Mouse (Mus musculus) lung, embryonic 14.5 days (tissue): ENCODE data around the gene Sdsl. TPM values are rescaled to one million over a fixed set of nuclear protein-coding genes. Genes with fewer than 3 reads are reported as not detected.
A peak's percentile ranks its signal among the peaks of the same experiment; 100 is the strongest.

Source experiments
- ATAC-seq: fragments of 200-750 bp; cut with Nextera tagmentation; 2 replicates; pipeline ENCODE4 v1.8.0; 2017; ENCODE audit warnings: mild to moderate bottlenecking, moderate TSS enrichment, moderate library complexity; ENCODE audit not compliant: insufficient read depth
- DNase-seq: peaks from one replicate; pipeline ENCODE4 v3.0.0-alpha.2; 2015
- H3K27ac ChIP-seq: fragments of 300-500 bp; sonication (generic); 2 replicates; pipeline ENCODE4 v1.5.1; 2014; ENCODE audit warnings: low read depth, mild to moderate bottlenecking, moderate library complexity
- H3K27me3 ChIP-seq: fragments of 300-500 bp; sonication (generic); 2 replicates; pipeline ENCODE4 v1.6.1; 2014; ENCODE audit warnings: low read length, control low read depth; ENCODE audit not compliant: insufficient read depth
- H3K36me3 ChIP-seq: fragments of 300-500 bp; sonication (generic); 2 replicates; pipeline ENCODE4 v1.6.1; 2014; ENCODE audit warnings: control low read depth; ENCODE audit not compliant: insufficient read depth
- H3K4me1 ChIP-seq: fragments of 300-500 bp; sonication (generic); 2 replicates; pipeline ENCODE4 v1.6.1; 2014; ENCODE audit warnings: antibody characterized with exemption, control low read depth; ENCODE audit not compliant: insufficient read depth
- H3K4me2 ChIP-seq: fragments of 300-500 bp; sonication (generic); 2 replicates; pipeline ENCODE4 v1.6.1; 2014; ENCODE audit warnings: mild to moderate bottlenecking
- H3K4me3 ChIP-seq: fragments of 300-500 bp; sonication (generic); 2 replicates; pipeline ENCODE4 v1.5.1; 2014; ENCODE audit warnings: low read depth, low read length
- H3K9ac ChIP-seq: fragments of 300-500 bp; sonication (generic); 2 replicates; pipeline ENCODE4 v1.6.1; 2014
- H3K9me3 ChIP-seq: fragments of 300-500 bp; sonication (generic); 2 replicates; pipeline ENCODE4 v1.6.1; 2016; ENCODE audit warnings: low read depth, low read length, control low read depth
- CTCF ChIP-seq: IDR thresholded peaks from 2 replicates; pipeline ENCODE4 v1.5.1; 2016; ENCODE audit warnings: antibody characterized with exemption, low read depth
- whole genome bisulfite sequencing: fragments of 180-500 bp; shearing (Covaris S2); extraction: QIAGEN DNeasy Blood & Tissue Kit; methylation state at CpG from one replicate; pipeline ENCODE4 v1.1.7; 2014; 5-methylcytosine and 5-hydroxymethylcytosine counted together
- polyA plus RNA-seq: library from polyadenylated mRNA; unstranded; fragments of >200 nt; fragmentation: Nextera tagmentation; extraction: Ambion mirVana; gene quantifications from 2 replicates; pipeline ENCODE4 v1.2.1, GENCODE M21; 2014

Gene Sdsl
- polyA plus RNA-seq, 1 experiment from 2014 or later = 4.7 TPM

GRCm38 (mm10) chr5:120511643-120512220 is 39.1 kb upstream of the Sdsl start:
- no peak for TF ChIP-seq CTCF
- Histone ChIP-seq H3K4me2 (peak overlapping the region; percentile 74), H3K27me3 (no peaks in the 10 kb centered on the region), H3K9ac (peak overlapping the region; percentile 1), H3K4me3 (peak overlapping the region; percentile 51), H3K4me1 (peaks cover 14% of the 10 kb centered on the region), H3K27ac (no peak overlapping the region), H3K9me3 (no peaks in the 10 kb centered on the region), H3K36me3 (no peaks in the 10 kb centered on the region)
- 20% methylated on average over 14 of the region's 14 CpGs for WGBS
- DNase-seq (peak; percentile 30), ATAC-seq (0 out of 2 replicates have a peak, but pooled peaks have one; percentile 0)

GRCm38 (mm10) chr5:120510982-120511642 is 38.5 kb upstream of the Sdsl start, which contains the start of gene Slc8b1:
Gene Slc8b1 (plus strand): TSS chr5:120511168.
- no peak for TF ChIP-seq CTCF
- 1% methylated on average over 36 of the region's 36 CpGs for WGBS
- ATAC-seq = peak; percentile 81

GRCm38 (mm10) chr5:120507311-120507710 is 34.7 kb upstream of the Sdsl start:
- no peak overlapping the region for H3K4me3 ChIP-seq
- H3K4me1 ChIP-seq = peaks cover 9% of the 10 kb centered on the region; the same call in 1 of the 2 replicates
- H3K9ac ChIP-seq = no peak overlapping the region
- ATAC-seq (no peak), DNase-seq (peak; percentile 24)
- no peak overlapping the region for H3K27ac ChIP-seq
- WGBS = 50% methylated on average over 4 of the region's 4 CpGs
- H3K9me3 ChIP-seq = no peaks in the 10 kb centered on the region
- H3K4me2 ChIP-seq = no peak overlapping the region
- no peaks in the 10 kb centered on the region for H3K36me3 ChIP-seq
- H3K27me3 ChIP-seq = no peaks in the 10 kb centered on the region
- no peak for TF ChIP-seq CTCF

More at GRCm38 (mm10) chr5:120510982-120511642, 38.5 kb upstream of the Sdsl start, which contains the start of gene Slc8b1:
- no peaks in the 10 kb centered on the region for H3K36me3 ChIP-seq
- H3K4me1 ChIP-seq = peaks cover 14% of the 10 kb centered on the region
- no peaks in the 10 kb centered on the region for H3K27me3 ChIP-seq
- H3K9ac ChIP-seq = peak within 1 kb of the TSS; percentile 44
- H3K4me3 ChIP-seq = peak within 1 kb of the TSS; percentile 51
- H3K9me3 ChIP-seq = no peaks in the 10 kb centered on the region
- peak; percentile 98 for DNase-seq
- no peak within 1 kb of the TSS for H3K27ac ChIP-seq
- H3K4me2 ChIP-seq = peak within 1 kb of the TSS; percentile 74

- Histone ChIP-seq H3K27ac (no peak overlapping the region), H3K9ac (no peak overlapping the region), H3K4me1 (peaks cover 13% of the 10 kb centered on the region; the same call in 1 of the 2 replicates), H3K9me3 (no peaks in the 10 kb centered on the region), H3K4me3 (no peak overlapping the region), H3K36me3 (no peaks in the 10 kb centered on the region), H3K4me2 (no peak overlapping the region), H3K27me3 (no peaks in the 10 kb centered on the region)
- DNase-seq (peak; percentile 80), ATAC-seq (no peak)
- no peak for TF ChIP-seq CTCF
- WGBS = 38% methylated on average over 9 of the region's 9 CpGs
Measured at GRCm38 (mm10) chr5:120506490-120506889, 33.9 kb upstream of the Sdsl start.

GRCm38 (mm10) chr5:120505781-120506180 is 33.2 kb upstream of the Sdsl start:
- no peak overlapping the region for H3K9ac ChIP-seq
- DNase-seq (no peak), ATAC-seq (no peak)
- H3K36me3 ChIP-seq = no peaks in the 10 kb centered on the region
- H3K27ac ChIP-seq = no peak overlapping the region
- no peak overlapping the region for H3K4me3 ChIP-seq
- no peaks in the 10 kb centered on the region for H3K9me3 ChIP-seq
- no peaks in the 10 kb centered on the region for H3K27me3 ChIP-seq
- TF ChIP-seq CTCF = no peak
- H3K4me1 ChIP-seq = peaks cover 13% of the 10 kb centered on the region; the same call in 1 of the 2 replicates
- H3K4me2 ChIP-seq = peak overlapping the region; percentile 36; the same call in 1 of the 2 replicates
- WGBS = 62% methylated on average over 9 of the region's 9 CpGs

GRCm38 (mm10) chr5:120505368-120505767 is 32.8 kb upstream of the Sdsl start:
- Histone ChIP-seq H3K9ac (no peak overlapping the region), H3K27ac (no peak overlapping the region)

More at GRCm38 (mm10) chr5:120505368-120505767, 32.8 kb upstream of the Sdsl start:
- Histone ChIP-seq H3K9me3 (no peaks in the 10 kb centered on the region), H3K36me3 (no peaks in the 10 kb centered on the region), H3K4me3 (no peak overlapping the region), H3K4me1 (peaks cover 10% of the 10 kb centered on the region; the same call in 1 of the 2 replicates), H3K27me3 (no peaks in the 10 kb centered on the region), H3K4me2 (peak overlapping the region; percentile 36; the same call in 1 of the 2 replicates)
- 20% methylated on average over 16 of the region's 16 CpGs for WGBS
- DNase-seq = peak; percentile 85
- 0 out of 2 replicates have a peak, but pooled peaks have one; percentile 6 for ATAC-seq
- TF ChIP-seq CTCF = peak; percentile 96
